20 mouse cellular contexts compared by ENCODE assay signal in genomic region chr15:96818435-96818834, GRCm38 (mm10).
"Had no signal": no experiment of that assay in that cellular context is flagged by ENCODE, and none has a peak within 500 bp of the region (broad histone marks: within the 10 kb centered on the region; RNA-seq: fewer than 3 reads in every experiment).

No protein-coding gene starts in this region.

- H3K9ac ChIP-seq: liver, embryonic 13.5 days; midbrain, embryonic 13.5 days; neural tube, embryonic 13.5 days; stomach, embryonic 15.5 days had no signal

- H3K4me3 ChIP-seq: left cerebral cortex, adult 2 months; liver, embryonic 13.5 days; midbrain, embryonic 10.5 days; midbrain, embryonic 13.5 days; myocyte; neural tube, embryonic 13.5 days; stomach, embryonic 15.5 days had no signal

- DNase-seq: kidney, adult 18-20 months; kidney, adult 9 months; kidney, postnatal 14 days; kidney, postnatal 4 days; layer of hippocampus, postnatal 36 days; liver, embryonic 13.5 days; lung, adult 2 months; lung, postnatal 36 days; retina, postnatal 1 day; right cerebral cortex, postnatal 25 days; spleen, adult 18-20 months; thymus, postnatal 25 days had no signal

- H3K27ac ChIP-seq: left cerebral cortex, adult 2 months; liver, embryonic 13.5 days; midbrain, embryonic 10.5 days; midbrain, embryonic 13.5 days; neural tube, embryonic 13.5 days; stomach, embryonic 15.5 days had no signal

- H3K4me2 ChIP-seq: liver, embryonic 13.5 days; midbrain, embryonic 13.5 days; neural tube, embryonic 13.5 days; stomach, embryonic 15.5 days had no signal

- ATAC-seq: lung, postnatal 0 days; midbrain, embryonic 13.5 days; midbrain, embryonic 16.5 days had no signal

- H3K36me3 ChIP-seq: liver, embryonic 13.5 days; midbrain, embryonic 10.5 days; midbrain, embryonic 13.5 days; neural tube, embryonic 13.5 days; stomach, embryonic 15.5 days had no signal

- H3K9me3 ChIP-seq: liver, embryonic 13.5 days; stomach, embryonic 15.5 days had no signal

- H3K4me1 ChIP-seq: midbrain, embryonic 10.5 days; midbrain, embryonic 13.5 days; neural tube, embryonic 13.5 days; stomach, embryonic 15.5 days had no signal

- H3K27me3 ChIP-seq: liver, embryonic 13.5 days; midbrain, embryonic 13.5 days; neural tube, embryonic 13.5 days; stomach, embryonic 15.5 days had no signal
